Mouse (Mus musculus) hindbrain, embryonic 13.5 days (tissue): ENCODE data around the gene Plppr5. TPM values are rescaled to one million over a fixed set of nuclear protein-coding genes. Genes with fewer than 3 reads are reported as not detected.

ENCODE experiments used
- ATAC-seq: fragments of 200-750 bp; cut with Nextera tagmentation; 2 replicates; pipeline ENCODE4 v1.8.0; 2017; ENCODE audit warnings: moderate TSS enrichment; ENCODE audit not compliant: low FRiP score
- H3K27ac ChIP-seq: fragments of 300-500 bp; sonication (generic); 2 replicates; pipeline ENCODE4 v1.5.1; 2015; ENCODE audit warnings: inconsistent platforms, mild to moderate bottlenecking, moderate library complexity
- H3K27me3 ChIP-seq: fragments of 300-500 bp; sonication (generic); 2 replicates; pipeline ENCODE4 v1.6.1; 2015; ENCODE audit warnings: mild to moderate bottlenecking, inconsistent platforms
- H3K36me3 ChIP-seq: fragments of 300-500 bp; sonication (generic); 2 replicates; pipeline ENCODE4 v1.6.1; 2015; ENCODE audit warnings: mild to moderate bottlenecking, inconsistent platforms
- H3K4me1 ChIP-seq: fragments of 300-500 bp; sonication (generic); replicated peaks from 2 replicates; pipeline ENCODE4 v1.6.1; 2015; ENCODE audit warnings: inconsistent platforms
- H3K4me2 ChIP-seq: fragments of 300-500 bp; sonication (generic); 2 replicates; pipeline ENCODE4 v1.6.1; 2015; ENCODE audit warnings: inconsistent platforms, mild to moderate bottlenecking, moderate library complexity
- H3K4me3 ChIP-seq: fragments of 300-500 bp; sonication (generic); 2 replicates; pipeline ENCODE4 v1.5.1; 2015; ENCODE audit warnings: mild to moderate bottlenecking, inconsistent platforms
- H3K9ac ChIP-seq: fragments of 300-500 bp; sonication (generic); 2 replicates; pipeline ENCODE4 v1.6.1; 2015; ENCODE audit warnings: mild to moderate bottlenecking, inconsistent platforms
- H3K9me3 ChIP-seq: fragments of 300-500 bp; sonication (generic); 2 replicates; pipeline ENCODE4 v1.6.1; 2016; ENCODE audit warnings: inconsistent platforms
- WGBS: fragments of 180-500 bp; shearing (Covaris S2); methylation state at CpG from one replicate; pipeline ENCODE4 v1.1.7; 2015; 5-methylcytosine and 5-hydroxymethylcytosine counted together
- polyA plus RNA-seq: library from polyadenylated mRNA; unstranded; fragments of >200 nt; fragmentation: Nextera tagmentation; extraction: Ambion mirVana; gene quantifications from 2 replicates; pipeline ENCODE4 v1.2.1, GENCODE M21; 2015

The Plppr5 gene
- polyA plus RNA-seq, 1 experiment from 2014 or later = 2.3 TPM

DNA sequence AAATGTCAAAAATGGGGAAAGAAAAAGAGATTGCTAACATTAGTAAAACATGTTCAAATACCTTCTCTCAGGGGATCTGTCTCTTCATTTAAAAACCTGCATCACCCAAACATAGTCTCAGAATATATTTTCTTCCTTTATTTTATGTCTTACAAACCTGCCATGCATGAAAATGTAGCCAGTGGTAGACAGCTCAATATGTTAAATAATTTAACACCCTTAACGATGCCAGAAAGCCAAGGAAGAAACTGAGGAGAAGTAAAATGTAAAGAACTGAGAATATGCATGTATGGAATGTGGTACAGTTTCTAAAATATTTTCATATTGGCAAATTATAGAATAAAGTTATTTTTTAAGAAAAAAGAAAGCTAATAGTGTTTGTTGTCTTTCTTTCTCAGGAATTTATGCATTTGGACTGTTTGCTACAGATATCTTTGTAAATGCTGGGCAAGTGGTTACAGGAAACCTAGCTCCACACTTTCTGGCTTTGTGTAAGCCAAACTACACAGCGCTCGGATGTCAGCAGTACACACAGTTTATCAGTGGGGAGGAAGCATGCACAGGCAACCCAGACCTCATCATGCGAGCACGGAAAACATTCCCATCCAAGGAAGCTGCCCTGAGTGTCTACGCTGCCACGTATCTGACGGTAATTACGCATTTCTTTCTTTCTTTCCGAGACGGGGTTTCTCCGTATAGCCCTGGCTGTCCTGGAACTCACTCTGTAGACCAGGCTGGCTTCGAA, 50.8 kb downstream of the Plppr5 start:
- Histone ChIP-seq H3K4me1 (no peaks in the 10 kb centered on the region), H3K27ac (no peak overlapping the region), H3K4me3 (no peak overlapping the region), H3K9me3 (no peaks in the 10 kb centered on the region), H3K36me3 (no peaks in the 10 kb centered on the region), H3K4me2 (no peak overlapping the region), H3K9ac (no peak overlapping the region), H3K27me3 (no peaks in the 10 kb centered on the region)
- WGBS = 94% methylated on average over 13 of the region's 13 CpGs
- ATAC-seq = no peak

DNA sequence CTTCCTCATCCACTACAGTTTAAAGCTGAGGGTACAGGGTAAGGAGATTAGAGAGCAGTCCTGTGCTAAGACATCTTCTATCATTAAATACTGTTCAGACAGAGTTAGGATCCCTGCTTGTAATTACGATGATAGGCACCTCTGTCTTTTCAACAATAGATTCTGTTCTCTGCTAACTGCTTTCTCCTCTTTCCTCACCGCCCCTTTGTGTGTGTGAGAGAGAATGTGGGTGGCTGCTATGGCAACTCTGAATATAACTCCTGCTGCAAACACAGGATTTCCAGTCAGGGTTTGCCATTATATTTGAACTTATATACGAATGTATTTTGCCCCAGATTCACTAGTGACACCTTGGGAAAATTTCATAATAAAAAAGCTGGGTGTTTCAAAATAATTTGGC, 54.2 kb downstream of the Plppr5 start:
- H3K27ac ChIP-seq = no peak overlapping the region
- H3K4me1 ChIP-seq = no peaks in the 10 kb centered on the region
- ATAC-seq = no peak; the same call in 1 of the 2 replicates
- H3K4me2 ChIP-seq = no peak overlapping the region
- no peak overlapping the region for H3K9ac ChIP-seq
- 17% methylated on average over 3 of the region's 3 CpGs for WGBS
- no peak overlapping the region for H3K4me3 ChIP-seq
- H3K36me3 ChIP-seq = no peaks in the 10 kb centered on the region
- H3K27me3 ChIP-seq = no peaks in the 10 kb centered on the region
- H3K9me3 ChIP-seq = no peaks in the 10 kb centered on the region

DNA sequence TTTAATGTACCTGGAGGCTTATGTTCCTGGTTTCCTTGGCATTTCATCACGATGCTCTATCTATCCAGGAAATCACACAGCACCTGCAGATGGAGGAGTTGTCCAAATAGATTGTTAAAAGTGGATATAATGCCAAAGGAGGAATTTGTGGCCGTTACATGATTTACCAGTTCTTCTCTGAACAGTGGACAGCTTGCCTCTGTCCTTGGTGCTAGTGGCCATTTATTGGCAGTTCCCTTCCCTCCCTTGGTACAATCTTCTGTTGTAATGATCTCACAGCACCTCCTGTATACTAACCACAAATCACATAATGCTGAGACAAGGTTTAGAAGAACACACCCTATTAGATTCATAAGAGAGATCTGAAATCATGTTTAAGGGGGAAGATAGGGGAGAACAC, 55.7 kb downstream of the Plppr5 start:
- no peak overlapping the region for H3K27ac ChIP-seq
- no peak overlapping the region for H3K4me3 ChIP-seq
- no peaks in the 10 kb centered on the region for H3K9me3 ChIP-seq
- no peak overlapping the region for H3K9ac ChIP-seq
- H3K27me3 ChIP-seq = no peaks in the 10 kb centered on the region
- H3K36me3 ChIP-seq = no peaks in the 10 kb centered on the region
- no peak overlapping the region for H3K4me2 ChIP-seq
- no peaks in the 10 kb centered on the region for H3K4me1 ChIP-seq
- ATAC-seq = no peak
- 79% methylated on average over 2 of the region's 2 CpGs for WGBS

DNA sequence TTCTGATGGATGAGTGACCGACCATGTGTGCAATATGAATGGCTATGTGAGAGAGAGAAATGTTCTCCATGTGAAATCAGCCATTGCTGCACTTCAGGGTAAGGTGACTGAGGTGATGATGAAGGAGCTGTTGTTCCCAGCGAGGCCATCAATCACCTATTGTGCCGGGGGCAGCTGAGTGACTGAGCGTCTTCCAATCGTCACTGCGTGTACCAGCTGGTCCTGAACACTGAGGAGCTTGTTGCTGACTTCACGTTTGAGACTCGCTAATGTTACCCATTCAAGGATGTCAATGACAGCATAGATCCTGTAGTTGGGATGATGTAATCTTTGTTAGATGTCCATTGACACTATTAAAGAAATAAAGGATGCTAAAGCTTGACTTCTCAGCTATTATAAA, 74.0 kb downstream of the Plppr5 start:
- Histone ChIP-seq H3K9ac (no peak overlapping the region), H3K4me2 (no peak overlapping the region), H3K27me3 (no peaks in the 10 kb centered on the region), H3K4me1 (no peaks in the 10 kb centered on the region), H3K9me3 (no peaks in the 10 kb centered on the region), H3K27ac (no peak overlapping the region), H3K36me3 (no peaks in the 10 kb centered on the region), H3K4me3 (no peak overlapping the region)
- no peak for ATAC-seq
- WGBS = 39% methylated on average over 8 of the region's 8 CpGs

DNA sequence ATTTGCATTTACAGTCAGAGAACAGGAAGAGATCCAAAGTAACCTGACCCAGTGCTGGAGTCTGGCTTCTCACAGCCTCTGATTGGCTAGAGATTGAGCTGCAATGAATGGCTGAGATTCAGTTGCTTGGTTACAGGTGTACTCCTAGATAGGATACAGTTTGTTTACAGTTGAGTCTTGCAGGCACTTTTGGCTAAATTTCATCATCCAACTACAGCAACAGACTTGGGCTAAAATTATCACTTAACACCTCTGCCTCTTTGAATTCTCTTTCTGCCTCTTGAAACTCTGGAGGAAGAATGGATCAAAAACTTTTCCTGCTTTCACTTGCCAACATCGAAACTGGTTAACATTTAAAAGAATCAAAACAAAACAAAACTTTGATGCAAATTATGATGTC, 89.7 kb downstream of the Plppr5 start:
- WGBS = 82% methylated on average over 1 of the region's 1 CpGs
- no peaks in the 10 kb centered on the region for H3K27me3 ChIP-seq
- H3K36me3 ChIP-seq = no peaks in the 10 kb centered on the region
- ATAC-seq = no peak
- H3K4me2 ChIP-seq = no peak overlapping the region
- H3K9ac ChIP-seq = no peak overlapping the region
- H3K4me1 ChIP-seq = no peaks in the 10 kb centered on the region
- H3K4me3 ChIP-seq = no peak overlapping the region
- no peak overlapping the region for H3K27ac ChIP-seq
- no peaks in the 10 kb centered on the region for H3K9me3 ChIP-seq

DNA sequence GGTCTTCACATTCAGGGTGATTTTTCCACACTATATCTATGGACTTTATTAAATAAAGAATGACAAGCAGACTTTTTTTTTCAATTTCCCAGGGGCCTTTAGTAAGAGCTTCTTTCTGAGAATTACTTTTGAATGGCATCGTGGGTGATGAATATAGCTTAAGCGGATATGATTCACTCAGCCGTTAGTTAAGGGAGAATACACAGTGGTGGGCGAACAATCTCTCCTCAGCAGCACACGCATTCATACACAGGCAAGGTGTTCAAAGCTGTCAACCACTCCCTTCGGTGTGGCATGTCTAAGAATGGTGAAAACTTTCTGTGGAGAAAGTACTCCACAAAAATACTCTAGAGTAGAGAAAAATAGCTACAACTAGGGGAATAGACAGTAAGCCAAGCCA, 104.6 kb downstream of the Plppr5 start:
- H3K9me3 ChIP-seq = no peaks in the 10 kb centered on the region
- H3K27ac ChIP-seq = no peak overlapping the region
- ATAC-seq = no peak
- no peaks in the 10 kb centered on the region for H3K27me3 ChIP-seq
- no peak overlapping the region for H3K9ac ChIP-seq
- no peak overlapping the region for H3K4me2 ChIP-seq
- H3K4me3 ChIP-seq = no peak overlapping the region
- no peaks in the 10 kb centered on the region for H3K36me3 ChIP-seq
- WGBS = 90% methylated on average over 6 of the region's 6 CpGs
- no peaks in the 10 kb centered on the region for H3K4me1 ChIP-seq

DNA sequence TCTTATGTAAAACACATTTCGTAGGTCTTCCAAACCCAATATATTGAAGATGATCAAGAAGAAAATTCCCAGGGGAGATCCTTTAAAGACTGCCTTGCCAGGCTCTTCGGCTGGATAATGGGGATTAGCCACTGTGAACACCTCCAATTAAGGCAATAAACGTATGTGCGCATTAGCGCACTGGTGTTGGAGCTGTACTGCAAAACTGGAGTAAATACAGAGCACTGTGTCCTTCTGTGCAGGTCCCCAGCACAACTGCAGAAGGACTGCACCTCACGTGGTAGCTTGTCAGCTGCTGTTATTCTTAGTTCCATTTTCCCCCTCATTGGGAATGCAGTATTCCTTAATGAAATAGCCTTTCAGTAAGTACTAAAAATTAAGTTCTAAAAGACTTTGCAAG, 110.0 kb downstream of the Plppr5 start:
- no peak overlapping the region for H3K4me3 ChIP-seq
- H3K9me3 ChIP-seq = no peaks in the 10 kb centered on the region
- no peak overlapping the region for H3K4me2 ChIP-seq
- no peaks in the 10 kb centered on the region for H3K27me3 ChIP-seq
- no peak for ATAC-seq
- H3K36me3 ChIP-seq = no peaks in the 10 kb centered on the region
- no peak overlapping the region for H3K9ac ChIP-seq
- no peaks in the 10 kb centered on the region for H3K4me1 ChIP-seq
- H3K27ac ChIP-seq = no peak overlapping the region
- WGBS = 81% methylated on average over 6 of the region's 6 CpGs

DNA sequence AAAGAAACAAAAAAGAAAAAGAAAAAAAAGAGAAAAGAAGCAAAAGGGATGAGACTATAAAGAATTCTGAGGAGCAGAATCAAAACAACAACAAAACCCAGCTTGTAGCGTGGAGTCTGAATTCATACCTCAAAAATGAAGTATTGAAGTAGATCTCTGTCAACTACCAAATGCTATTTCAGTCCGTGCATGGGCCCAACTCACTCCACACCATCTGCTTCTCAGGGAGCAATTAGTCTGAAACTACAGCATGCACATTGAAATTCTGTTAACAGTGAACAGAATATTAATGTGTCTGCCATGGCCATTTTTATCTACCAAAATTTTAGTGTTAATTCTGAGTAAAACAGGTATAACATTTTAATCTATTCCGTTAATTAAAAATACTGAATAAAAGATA, 111.4 kb downstream of the Plppr5 start:
- Histone ChIP-seq H3K27me3 (no peaks in the 10 kb centered on the region), H3K4me2 (no peak overlapping the region), H3K4me1 (no peaks in the 10 kb centered on the region), H3K9me3 (no peaks in the 10 kb centered on the region), H3K4me3 (no peak overlapping the region), H3K27ac (no peak overlapping the region), H3K9ac (no peak overlapping the region), H3K36me3 (no peaks in the 10 kb centered on the region)
- 87% methylated on average over 3 of the region's 3 CpGs for WGBS
- ATAC-seq = no peak

DNA sequence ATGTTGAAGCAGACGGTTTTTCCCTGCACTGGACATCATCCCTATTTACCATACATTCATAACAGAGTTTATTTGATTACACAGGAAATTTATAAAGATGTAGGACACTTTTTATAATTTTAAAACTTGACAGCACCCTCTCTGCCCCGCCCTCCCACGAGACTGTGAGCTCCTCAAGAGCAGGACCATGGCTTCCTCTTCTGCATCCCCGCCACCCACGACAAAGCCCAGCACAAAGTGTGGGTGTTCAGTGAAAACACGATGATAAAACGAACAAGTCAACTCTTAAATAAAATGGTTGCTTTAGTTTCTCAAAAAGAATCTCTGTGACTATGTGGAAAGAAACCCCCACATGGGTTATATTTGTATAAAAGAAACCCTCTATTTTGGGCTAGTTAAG, 112.0 kb downstream of the Plppr5 start:
- no peaks in the 10 kb centered on the region for H3K27me3 ChIP-seq
- H3K4me2 ChIP-seq = no peak overlapping the region
- no peak overlapping the region for H3K4me3 ChIP-seq
- H3K9ac ChIP-seq = no peak overlapping the region
- no peaks in the 10 kb centered on the region for H3K9me3 ChIP-seq
- no peaks in the 10 kb centered on the region for H3K36me3 ChIP-seq
- H3K4me1 ChIP-seq = no peaks in the 10 kb centered on the region
- WGBS = 87% methylated on average over 7 of the region's 7 CpGs
- ATAC-seq = no peak
- no peak overlapping the region for H3K27ac ChIP-seq

DNA sequence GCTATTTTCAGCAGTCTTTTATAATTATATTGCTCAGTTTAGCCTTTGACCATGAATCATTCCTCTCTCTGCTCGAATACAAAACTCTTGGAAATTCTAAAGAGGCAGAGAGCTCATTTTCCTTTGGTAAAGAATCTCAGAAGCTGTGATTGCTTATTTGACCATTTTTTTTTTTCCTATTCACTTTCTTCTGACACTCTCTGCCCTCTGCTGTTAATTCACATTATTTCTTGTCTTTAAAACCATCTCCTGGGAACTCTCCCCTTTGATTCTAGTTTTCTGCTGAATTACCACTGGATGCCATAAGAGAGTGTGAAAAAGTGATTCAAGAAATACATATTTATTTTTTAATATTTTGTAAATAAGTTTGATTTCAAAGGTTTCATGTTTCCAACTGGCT, 120.1 kb downstream of the Plppr5 start:
- no peak overlapping the region for H3K4me2 ChIP-seq
- H3K36me3 ChIP-seq = no peaks in the 10 kb centered on the region
- H3K9ac ChIP-seq = no peak overlapping the region
- H3K27me3 ChIP-seq = no peaks in the 10 kb centered on the region
- no peak overlapping the region for H3K4me3 ChIP-seq
- WGBS = 57% methylated on average over 1 of the region's 1 CpGs
- no peaks in the 10 kb centered on the region for H3K4me1 ChIP-seq
- ATAC-seq = no peak
- no peak overlapping the region for H3K27ac ChIP-seq
- no peaks in the 10 kb centered on the region for H3K9me3 ChIP-seq

DNA sequence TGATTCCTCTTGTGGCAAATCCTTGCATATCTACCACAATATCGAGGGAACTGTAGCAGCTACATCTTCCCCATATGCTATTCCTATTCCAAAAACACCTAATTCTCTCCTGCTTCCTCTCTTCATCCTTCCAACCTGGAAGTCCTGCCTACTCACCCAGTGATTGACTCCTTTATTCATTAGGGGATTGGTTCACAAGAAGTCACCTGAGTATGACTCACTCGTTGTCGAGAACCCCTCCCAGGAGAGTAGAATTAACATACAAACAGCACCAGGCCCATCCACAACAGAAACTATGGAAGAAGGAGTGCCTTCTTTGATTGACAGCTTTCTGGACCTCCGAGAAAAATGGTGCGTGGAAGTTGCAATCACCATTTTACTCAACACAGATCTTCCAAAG, 121.7 kb downstream of the Plppr5 start:
- no peaks in the 10 kb centered on the region for H3K9me3 ChIP-seq
- H3K27me3 ChIP-seq = no peaks in the 10 kb centered on the region
- 86% methylated on average over 5 of the region's 5 CpGs for WGBS
- no peak overlapping the region for H3K4me3 ChIP-seq
- no peak overlapping the region for H3K9ac ChIP-seq
- ATAC-seq = no peak
- no peaks in the 10 kb centered on the region for H3K36me3 ChIP-seq
- H3K4me2 ChIP-seq = no peak overlapping the region
- H3K27ac ChIP-seq = no peak overlapping the region
- no peaks in the 10 kb centered on the region for H3K4me1 ChIP-seq

DNA sequence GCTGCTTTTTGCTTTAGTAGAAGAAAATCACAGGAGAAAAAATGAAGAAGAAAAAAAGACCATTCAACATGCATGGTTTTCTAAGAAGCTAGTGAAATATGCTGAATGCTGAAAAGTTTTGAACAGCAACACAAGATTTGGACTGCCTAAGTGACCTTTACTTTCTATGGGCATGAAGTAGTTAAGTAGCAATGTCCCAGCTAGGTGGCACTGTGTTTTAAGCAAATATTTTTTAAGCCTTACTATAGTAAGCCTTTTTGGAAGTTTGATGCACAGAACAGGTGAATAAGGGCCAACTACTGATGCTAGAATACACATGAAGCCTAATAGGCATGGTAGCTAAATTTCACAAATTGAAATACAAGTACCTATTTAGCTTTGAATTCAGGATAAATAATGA, 134.2 kb downstream of the Plppr5 start:
- H3K4me3 ChIP-seq = no peak overlapping the region
- H3K27ac ChIP-seq = no peak overlapping the region
- no peaks in the 10 kb centered on the region for H3K4me1 ChIP-seq
- no peaks in the 10 kb centered on the region for H3K27me3 ChIP-seq
- no peak overlapping the region for H3K4me2 ChIP-seq
- H3K36me3 ChIP-seq = no peaks in the 10 kb centered on the region
- ATAC-seq = no peak
- no peaks in the 10 kb centered on the region for H3K9me3 ChIP-seq
- H3K9ac ChIP-seq = no peak overlapping the region

DNA sequence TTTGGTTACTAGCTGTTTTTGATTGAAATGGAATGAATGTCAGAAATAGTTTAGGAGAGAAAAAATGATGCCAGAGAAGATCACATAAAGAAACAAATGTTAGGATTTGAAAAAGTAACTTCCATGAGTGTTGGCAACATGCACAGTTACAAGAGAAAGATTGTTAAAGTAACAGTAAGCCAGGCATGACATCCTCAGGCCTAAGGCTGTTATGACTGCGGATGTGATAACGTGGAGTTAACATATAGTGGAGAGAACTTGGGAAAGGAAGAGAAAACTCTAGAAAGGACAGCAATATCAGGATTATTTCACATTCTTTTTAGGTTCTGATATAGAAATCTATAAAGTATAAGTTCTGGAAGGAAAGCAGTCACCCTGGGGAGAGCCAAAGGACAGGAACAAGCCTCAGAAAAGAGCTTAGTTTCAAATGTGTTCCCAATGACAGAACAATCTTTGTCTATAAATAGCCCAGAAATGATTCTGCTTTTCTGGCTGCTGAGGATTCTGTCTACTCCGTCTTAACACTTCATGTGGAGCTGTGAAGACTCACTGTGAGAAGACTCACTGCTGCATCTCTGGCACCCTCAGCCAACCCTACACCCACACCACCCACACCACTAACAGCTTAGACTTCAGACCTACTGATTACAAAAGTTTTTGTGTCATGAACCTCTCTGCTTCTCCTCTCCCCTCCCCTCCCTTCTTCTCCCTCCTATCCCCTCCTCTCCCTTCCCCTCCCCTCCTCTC, 142.1 kb downstream of the Plppr5 start:
- Histone ChIP-seq H3K27ac (no peak overlapping the region), H3K27me3 (no peaks in the 10 kb centered on the region), H3K4me1 (no peaks in the 10 kb centered on the region), H3K36me3 (no peaks in the 10 kb centered on the region), H3K4me2 (no peak overlapping the region), H3K9ac (no peak overlapping the region), H3K9me3 (no peaks in the 10 kb centered on the region), H3K4me3 (no peak overlapping the region)
- 88% methylated on average over 3 of the region's 3 CpGs for WGBS
- no peak for ATAC-seq
